Mouse (Mus musculus): ENCODE data around the gene Jakmip3.

The Jakmip3 gene

DNA sequence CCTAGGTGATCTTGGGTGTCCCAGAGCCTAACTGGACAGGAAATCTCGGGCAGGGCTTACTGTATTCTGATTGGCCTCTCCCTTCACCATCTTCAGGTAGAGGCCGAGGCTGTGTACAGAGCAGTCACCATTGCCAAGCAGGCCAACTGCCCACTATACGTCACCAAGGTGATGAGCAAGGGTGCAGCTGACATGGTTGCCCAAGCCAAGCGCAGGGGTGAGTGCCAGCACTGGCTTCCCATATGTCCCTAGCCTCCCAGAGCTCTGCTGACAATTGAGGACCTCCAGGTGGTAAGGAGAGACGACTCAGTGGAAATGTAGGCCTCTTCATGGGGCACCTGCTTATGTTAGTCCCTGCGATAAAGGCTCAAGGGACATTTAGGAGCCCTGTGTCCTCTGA is 154.2 kb downstream of the Jakmip3 start:
- no peak for DNase-seq (ENCODE audit: low read depth, low spot score)

DNA sequence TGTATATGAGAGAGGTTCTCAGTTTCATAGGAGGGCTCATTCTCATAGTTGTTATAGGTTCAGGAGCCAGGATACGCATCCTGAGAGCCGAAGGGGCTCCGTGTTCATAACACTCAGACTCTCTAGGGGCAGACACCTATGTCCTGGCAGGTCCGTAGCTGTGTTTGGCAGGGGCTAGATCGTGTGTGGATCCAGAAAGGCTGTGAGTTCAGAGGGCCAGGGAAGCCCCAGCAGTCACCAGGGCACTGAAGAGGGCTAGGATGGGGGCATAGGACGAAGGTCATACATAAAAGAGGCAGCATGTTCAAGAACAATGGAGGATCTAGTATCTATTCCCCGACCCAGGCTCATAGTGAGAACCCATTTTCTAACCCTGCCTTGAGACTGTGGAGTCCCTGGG is 154.8 kb downstream of the Jakmip3 start:
- no peak for DNase-seq (ENCODE audit: low read depth, low spot score)

DNA sequence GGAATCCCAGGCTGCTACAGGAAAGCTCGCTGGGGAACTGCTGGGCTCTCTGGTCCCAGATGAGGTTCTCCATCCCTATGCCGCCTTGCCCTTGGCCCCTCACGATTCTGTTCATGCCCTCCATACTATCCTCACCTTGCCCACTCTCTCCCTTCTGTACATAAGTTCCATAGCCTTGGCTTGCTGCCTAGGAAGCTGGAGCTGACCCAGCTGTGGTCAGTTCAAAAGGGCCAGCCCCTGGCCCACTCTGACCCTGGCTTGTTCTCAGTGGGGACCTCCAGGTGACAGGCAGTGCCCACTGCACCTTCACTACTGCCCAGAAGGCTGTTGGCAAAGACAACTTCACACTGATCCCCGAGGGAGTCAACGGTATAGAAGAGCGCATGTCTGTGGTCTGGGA is 155.9 kb downstream of the Jakmip3 start:
- DNase-seq (ENCODE audit: low read depth, low spot score) = no peak

- no peak for DNase-seq (ENCODE audit: low read depth, low spot score)
These were observed 160.1 kb downstream of the Jakmip3 start for GRCm38 (mm10) chr7:139100531-139101095.

DNA sequence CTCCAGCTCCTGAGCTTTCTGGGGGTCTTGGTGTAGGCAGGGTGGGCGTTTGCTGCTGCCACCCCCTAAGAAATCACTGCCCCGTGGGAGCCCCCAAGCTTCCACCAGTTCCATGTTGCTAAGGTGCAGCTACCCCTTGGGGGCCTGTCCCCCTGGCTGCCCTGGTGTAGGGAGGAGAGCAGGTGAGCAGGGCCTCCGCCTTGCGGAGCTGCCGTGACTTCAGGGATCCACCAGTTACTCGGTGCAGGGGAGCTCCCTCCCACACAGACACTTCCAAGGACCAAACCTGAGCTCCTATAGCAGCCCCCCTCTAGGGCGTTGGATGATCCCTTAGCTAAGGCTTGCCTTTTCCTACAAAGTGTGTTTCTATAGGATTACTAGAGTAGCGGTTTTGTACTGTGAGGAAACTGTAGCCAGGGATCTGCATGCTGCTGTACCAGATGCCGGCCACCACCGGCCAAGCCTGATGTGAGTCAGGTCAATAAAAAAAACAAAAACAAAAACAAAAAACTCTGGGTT is 160.8 kb downstream of the Jakmip3 start:
- no peak for DNase-seq (ENCODE audit: low read depth, low spot score)

- DNase-seq (ENCODE audit: low read depth, low spot score) = no peak
These were observed 161.3 kb downstream of the Jakmip3 start for GRCm38 (mm10) chr7:139101826-139102225.

DNA sequence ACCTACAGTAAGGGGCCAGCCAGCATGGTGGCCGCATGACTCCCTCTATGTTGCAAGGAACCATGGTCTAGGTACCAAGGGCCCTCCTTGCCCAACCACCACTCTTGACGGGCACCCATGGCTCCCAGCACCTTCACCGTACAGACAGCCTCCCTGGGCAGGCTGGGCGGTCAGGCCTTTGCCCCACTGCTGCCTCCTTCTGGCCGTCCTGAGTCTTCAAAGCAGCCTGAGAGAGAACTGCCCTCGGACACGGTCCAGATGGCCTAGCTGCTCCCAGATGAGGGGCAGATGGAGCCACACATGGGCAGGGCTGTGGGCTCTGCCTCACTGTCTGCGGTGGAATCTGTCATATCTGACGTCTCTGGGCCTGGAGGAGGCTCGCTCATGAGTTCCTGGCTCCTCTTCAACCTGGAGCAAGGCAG is 163.4 kb downstream of the Jakmip3 start:
- no peak for DNase-seq (ENCODE audit: low read depth, low spot score)

GRCm38 (mm10) chr7:139105076-139105475 is 164.5 kb downstream of the Jakmip3 start:
- DNase-seq (ENCODE audit: low read depth, low spot score) = no peak

- DNase-seq (ENCODE audit: low read depth, low spot score) = no peak
These were observed 165.2 kb downstream of the Jakmip3 start for GRCm38 (mm10) chr7:139105705-139106104.

GRCm38 (mm10) chr7:139107908-139108650 is 167.5 kb downstream of the Jakmip3 start:
- DNase-seq (ENCODE audit: low read depth, low spot score) = peak; percentile 21

GRCm38 (mm10) chr7:139119152-139119774 is 178.7 kb downstream of the Jakmip3 start:
- peak; percentile 73 for DNase-seq (ENCODE audit: low read depth, low spot score)

DNA sequence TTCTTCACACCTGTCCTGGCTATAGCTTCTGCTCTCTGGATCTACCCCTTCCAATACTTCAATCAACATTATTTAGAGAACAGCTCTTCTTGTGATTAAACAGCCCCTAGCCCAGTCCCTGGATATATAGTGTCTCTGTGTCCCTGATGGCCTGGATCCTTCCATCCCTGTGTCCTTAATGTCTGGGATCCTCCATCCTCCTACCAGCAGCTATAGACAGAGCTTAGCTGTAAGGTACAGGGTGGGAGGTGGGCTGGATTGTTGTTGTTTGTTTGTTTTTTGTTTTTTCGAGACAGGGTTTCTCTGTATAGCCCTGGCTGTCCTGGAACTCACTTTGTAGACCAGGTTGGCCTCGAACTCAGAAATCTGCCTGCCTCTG is 179.2 kb downstream of the Jakmip3 start:
- DNase-seq (ENCODE audit: low read depth, low spot score) = no peak

GRCm38 (mm10) chr7:139125881-139126280 is 185.4 kb downstream of the Jakmip3 start:
- DNase-seq (ENCODE audit: low read depth, low spot score) = no peak

GRCm38 (mm10) chr7:139126549-139126948 is 186.0 kb downstream of the Jakmip3 start:
- no peak for DNase-seq (ENCODE audit: low read depth, low spot score)

DNA sequence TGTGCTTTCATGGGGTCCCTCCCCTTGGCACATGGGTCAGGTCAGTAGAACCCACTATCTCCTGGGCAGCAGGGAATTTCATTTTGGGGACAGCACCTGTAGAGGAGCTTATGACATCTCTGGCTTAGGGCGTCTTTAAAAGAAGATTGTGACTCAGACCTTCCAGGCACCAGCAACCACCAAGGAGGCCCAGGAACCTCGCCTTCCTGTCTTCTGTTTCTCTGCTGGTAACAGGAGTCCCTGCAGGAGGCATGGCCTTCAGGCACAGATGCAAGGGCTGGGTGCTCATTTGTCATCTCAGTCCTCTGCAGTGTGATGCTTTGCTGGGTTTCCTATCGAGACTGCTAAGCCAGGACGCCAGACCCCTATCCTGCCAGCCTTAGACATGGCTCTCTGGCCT is 188.5 kb downstream of the Jakmip3 start:
- no peak for DNase-seq (ENCODE audit: low read depth, low spot score)

GRCm38 (mm10) chr7:139130361-139130760 is 189.8 kb downstream of the Jakmip3 start:
- DNase-seq (ENCODE audit: low read depth, low spot score) = no peak

- no peak for DNase-seq (ENCODE audit: low read depth, low spot score)
These were observed 191.0 kb downstream of the Jakmip3 start for GRCm38 (mm10) chr7:139131538-139131937.

DNA sequence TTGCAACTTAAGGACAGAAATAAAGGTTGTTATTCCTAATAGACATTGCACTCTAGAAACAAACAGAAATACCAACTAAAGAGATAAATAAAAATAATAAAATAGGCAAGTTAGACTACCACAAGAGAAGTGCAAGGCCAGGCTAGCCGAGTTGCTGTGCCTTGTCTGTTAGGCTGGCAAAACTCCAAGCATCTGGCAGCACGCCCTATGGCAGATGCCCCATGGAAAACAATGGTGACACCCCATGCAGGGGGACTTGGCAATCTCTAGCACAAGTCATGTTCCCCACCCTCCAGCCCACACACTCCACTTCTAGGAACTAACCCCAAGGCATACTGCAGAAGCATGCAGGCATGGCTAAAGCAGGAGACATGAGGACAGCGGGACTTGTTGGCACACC is 192.9 kb downstream of the Jakmip3 start:
- no peak for DNase-seq (ENCODE audit: low read depth, low spot score)
